Mouse (Mus musculus) heart, postnatal 36 days (tissue): ENCODE results near the gene Gpr84. TPM values are rescaled to one million over a fixed set of nuclear protein-coding genes. Genes with fewer than 3 reads are reported as not detected.

ENCODE experiments used
- microRNA-seq, 2 experiments: library from miRNA; unstranded; fragments of <30 nt; microRNA quantifications; one replicate each; pipeline ENCODE4 v1.2.0; 2021; ENCODE audit warnings: borderline number of aligned reads in 2 of 2
- total RNA-seq, 2 experiments: library from RNA; stranded (reverse); gene quantifications; 2 replicates each; pipeline ENCODE4 v1.2.3; 2021

Gpr84 gene
- total RNA-seq, 2 experiments from 2014 or later, result not detected

Small RNA genes lying within 50 kb of the gene (microRNA-seq; reads per million reads assigned to microRNA genes)
- 76.0 to 92.5 reads per million in 2 experiments for gene Mir148b
- gene Mir6963, result 0 to 2.0 reads per million in 2 experiments

Other genes with a start within 250 kb of the Gpr84 start
- gene Smug1, start 143.5 kb downstream of the Gpr84 start, total RNA-seq, result 10 to 100 TPM; 13.2 to 15.7 TPM
- 10 to 100 TPM; 54.2 to 58.7 TPM for gene Cbx5, start 70.8 kb downstream of the Gpr84 start, total RNA-seq
- 100 to 1,000 TPM; 140 to 154 TPM for gene Hnrnpa1, start 70.2 kb downstream of the Gpr84 start, total RNA-seq
- gene Nfe2, start 52.2 kb downstream of the Gpr84 start, total RNA-seq, result under 1 TPM; 0.67 to 0.73 TPM
- gene Copz1, start 37.9 kb downstream of the Gpr84 start, total RNA-seq, result 10 to 100 TPM; 56.6 to 56.9 TPM
- 10 to 100 TPM; 12.9 to 13.0 TPM for gene Zfp385a, start 29.5 kb upstream of the Gpr84 start, total RNA-seq
- 10 to 100 TPM; 46.1 to 47.1 TPM for gene Itga5, start 56.2 kb upstream of the Gpr84 start, total RNA-seq
- gene Gtsf1, start 119.9 kb upstream of the Gpr84 start, total RNA-seq, result not detected
- gene Gtsf2, start 137.9 kb upstream of the Gpr84 start, total RNA-seq, result not detected
- gene Nckap1l, start 143.2 kb upstream of the Gpr84 start, total RNA-seq, result 1 to 10 TPM; 3.6 to 5.7 TPM
- 1 to 10 TPM; 1.2 to 1.5 TPM for gene Pde1b, start 192.4 kb upstream of the Gpr84 start, total RNA-seq
- gene Ppp1r1a, start 227.4 kb upstream of the Gpr84 start, total RNA-seq, result 10 to 100 TPM in 1 of 2 experiments, 1 to 10 TPM in 1; 9.4 to 10.1 TPM